Mouse (Mus musculus) limb, embryonic 13.5 days (tissue): ENCODE results near the gene Ptger2. TPM values are rescaled to one million over a fixed set of nuclear protein-coding genes. Genes with fewer than 3 reads are reported as not detected.

ENCODE experiments used
- ATAC-seq: fragments of 200-750 bp; cut with Nextera tagmentation; 2 replicates; pipeline ENCODE4 v1.8.0; 2017; ENCODE audit warnings: low read depth, moderate number of reproducible peaks, moderate TSS enrichment; ENCODE audit not compliant: low FRiP score
- H3K27ac ChIP-seq: fragments of 300-500 bp; sonication (generic); 2 replicates; pipeline ENCODE4 v1.5.1; 2015; ENCODE audit warnings: inconsistent platforms, mild to moderate bottlenecking, moderate library complexity
- H3K27me3 ChIP-seq: fragments of 300-500 bp; sonication (generic); 2 replicates; pipeline ENCODE4 v1.6.1; 2015; ENCODE audit warnings: mild to moderate bottlenecking, inconsistent platforms
- H3K36me3 ChIP-seq: fragments of 300-500 bp; sonication (generic); 2 replicates; pipeline ENCODE4 v1.6.1; 2015; ENCODE audit warnings: inconsistent platforms, mild to moderate bottlenecking, moderate library complexity
- H3K4me1 ChIP-seq: fragments of 300-500 bp; sonication (generic); 2 replicates; pipeline ENCODE4 v1.6.1; 2015; ENCODE audit warnings: inconsistent platforms
- H3K4me2 ChIP-seq: fragments of 300-500 bp; sonication (generic); replicated peaks from 2 replicates; pipeline ENCODE4 v1.6.1; 2015; ENCODE audit warnings: inconsistent platforms, mild to moderate bottlenecking, moderate library complexity
- H3K4me3 ChIP-seq: fragments of 300-500 bp; sonication (generic); 2 replicates; pipeline ENCODE4 v1.5.1; 2015; ENCODE audit warnings: moderate library complexity, mild to moderate bottlenecking, inconsistent platforms
- H3K9ac ChIP-seq: fragments of 300-500 bp; sonication (generic); 2 replicates; pipeline ENCODE4 v1.6.1; 2015; ENCODE audit warnings: mild to moderate bottlenecking, inconsistent platforms
- H3K9me3 ChIP-seq: fragments of 300-500 bp; sonication (generic); 2 replicates; pipeline ENCODE4 v1.6.1; 2016; ENCODE audit warnings: inconsistent platforms
- WGBS: fragments of 180-500 bp; shearing (Covaris S2); methylation state at CpG from one replicate; pipeline ENCODE4 v1.1.7; 2015; 5-methylcytosine and 5-hydroxymethylcytosine counted together
- microRNA counts: library from miRNA; unstranded; fragments of <30 nt; microRNA quantifications from one replicate; lab custom pipeline; 2016
- microRNA-seq: library from miRNA; unstranded; fragments of <30 nt; microRNA quantifications from one replicate; pipeline ENCODE4, GENCODE M21; 2016
- polyA plus RNA-seq: library from polyadenylated mRNA; unstranded; fragments of >200 nt; fragmentation: Nextera tagmentation; extraction: Ambion mirVana; gene quantifications from 2 replicates; pipeline ENCODE4 v1.2.1, GENCODE M21; 2015

Ptger2 gene
- polyA plus RNA-seq, 1 experiment from 2014 or later: 0.55 TPM

GRCm38 (mm10) chr14:45051116-45051515 is 63.1 kb downstream of the Ptger2 start:
- Histone ChIP-seq H3K27me3 (no peaks in the 10 kb centered on the region), H3K36me3 (no peaks in the 10 kb centered on the region), H3K27ac (no peak overlapping the region), H3K9me3 (no peaks in the 10 kb centered on the region), H3K9ac (no peak overlapping the region), H3K4me3 (no peak overlapping the region), H3K4me2 (no peak overlapping the region), H3K4me1 (0 out of 2 replicates have a peak, but pooled peaks cover 2% of the 10 kb centered on the region)
- no peak for ATAC-seq
- WGBS: 55% methylated on average over 7 of the region's 7 CpGs

MicroRNAs encoded within 50 kb of the gene (microRNA counts, 519-probe panel; counts per million panel counts)
- microRNA mmu-miR-327 (lab: Ali Mortazavi, UCI): not detected

Small RNAs within 50 kb of the gene (microRNA-seq; reads per million reads assigned to microRNA genes)
- gene Mir327: not detected

Other genes starting within 250 kb of the Ptger2 start
- not detected in 2 replicates for gene Gm8267, start 237.9 kb upstream of the Ptger2 start, polyA plus RNA-seq
- gene Ptgdr, start 128.8 kb upstream of the Ptger2 start, polyA plus RNA-seq: 0.09 and 0.47 TPM in 2 replicates
- 3.8 and 4.0 TPM in 2 replicates for gene Gpr137c, start 231.5 kb downstream of the Ptger2 start, polyA plus RNA-seq
- 18.0 and 18.9 TPM in 2 replicates for gene Txndc16, start 232.1 kb downstream of the Ptger2 start, polyA plus RNA-seq